ENCODE assay signal across 26 mouse cellular contexts in genomic region chr4:41142601-41143000, GRCm38 (mm10). TPM values are rescaled to one million over a fixed set of nuclear protein-coding genes. Genes with fewer than 3 reads are reported as not detected.
A peak's percentile ranks its signal among the peaks of the same experiment; 100 is the strongest.
DNase-seq lines count a peak whose midpoint lies in the region; ATAC-seq and TF ChIP-seq lines count a peak whose summit lies in the region.
"Had no signal": no experiment of that assay in that cellular context is flagged by ENCODE, and none has a peak within 500 bp of the region (broad histone marks: within the 10 kb centered on the region; RNA-seq: fewer than 3 reads in every experiment).

No protein-coding gene starts in this region.

- no peaks in the 10 kb centered on the region for H3K9me3 ChIP-seq in kidney, embryonic 14.5 days (ENCODE audit: control insufficient read depth, low read length)
- no peaks in the 10 kb centered on the region for H3K9me3 ChIP-seq in kidney, embryonic 15.5 days (replicated peaks)
- H3K9me3 ChIP-seq in liver, embryonic 13.5 days (replicated peaks) = no peaks in the 10 kb centered on the region
- H3K9me3 ChIP-seq: forebrain, embryonic 13.5 days; heart, embryonic 12.5 days; heart, embryonic 15.5 days; hindbrain, embryonic 13.5 days had no signal

- H3K4me1 ChIP-seq in kidney, embryonic 14.5 days (ENCODE audit: control insufficient read depth, insufficient read depth, low read length) = peaks cover 6% of the 10 kb centered on the region; the same call in 1 of the 2 replicates
- peaks cover 8% of the 10 kb centered on the region; the same call in 1 of the 2 replicates for H3K4me1 ChIP-seq in kidney, embryonic 15.5 days
- peaks cover 42% of the 10 kb centered on the region for H3K4me1 ChIP-seq in liver, embryonic 13.5 days (replicated peaks)
- H3K4me1 ChIP-seq: heart, embryonic 12.5 days had no signal

- H3K9ac ChIP-seq in kidney, embryonic 14.5 days (ENCODE audit: low read depth, low read length) = no peak overlapping the region
- no peak overlapping the region for H3K9ac ChIP-seq in kidney, embryonic 15.5 days
- H3K9ac ChIP-seq in liver, embryonic 13.5 days = no peak overlapping the region
- H3K9ac ChIP-seq: forebrain, embryonic 13.5 days; heart, embryonic 12.5 days; heart, embryonic 15.5 days; hindbrain, embryonic 13.5 days had no signal

- TF ChIP-seq CTCF in gastrocnemius, adult 2 months (IDR thresholded peaks at IDR 0.05) = no peak

- H3K27ac ChIP-seq in gastrocnemius, adult 2 months = peak overlapping the region; percentile 54
- no peak overlapping the region for H3K27ac ChIP-seq in kidney, embryonic 14.5 days (ENCODE audit: low read depth, low read length)
- H3K27ac ChIP-seq in kidney, embryonic 15.5 days = no peak overlapping the region
- H3K27ac ChIP-seq in liver, embryonic 13.5 days = peak overlapping the region; percentile 34; the same call in 1 of the 2 replicates
- H3K27ac ChIP-seq: forebrain, embryonic 10.5 days; forebrain, embryonic 13.5 days; heart, embryonic 15.5 days; hindbrain, embryonic 10.5 days had no signal

- no peak for ATAC-seq in kidney, embryonic 14.5 days (ENCODE audit: low FRiP score, low TSS enrichment)
- ATAC-seq in kidney, embryonic 15.5 days (replicated peaks; ENCODE audit: low FRiP score) = no peak
- ATAC-seq in liver, embryonic 13.5 days (ENCODE audit: low read depth) = no peak
- ATAC-seq: activated CD4-positive, CD25-positive, alpha-beta regulatory T cell, adult 4 months; forebrain, embryonic 13.5 days; forebrain, embryonic 16.5 days had no signal

- no peak overlapping the region for H3K4me2 ChIP-seq in kidney, embryonic 14.5 days (replicated peaks; ENCODE audit: low read depth, low read length)
- no peak overlapping the region for H3K4me2 ChIP-seq in kidney, embryonic 15.5 days
- no peak overlapping the region for H3K4me2 ChIP-seq in liver, embryonic 13.5 days
- H3K4me2 ChIP-seq: forebrain, embryonic 13.5 days; heart, embryonic 12.5 days; heart, embryonic 15.5 days; hindbrain, embryonic 13.5 days had no signal

- no peaks in the 10 kb centered on the region for H3K27me3 ChIP-seq in kidney, embryonic 14.5 days (ENCODE audit: control insufficient read depth, insufficient read depth, low read length)
- H3K27me3 ChIP-seq in kidney, embryonic 15.5 days = no peaks in the 10 kb centered on the region
- H3K27me3 ChIP-seq in liver, embryonic 13.5 days = no peaks in the 10 kb centered on the region
- H3K27me3 ChIP-seq: forebrain, embryonic 13.5 days; heart, embryonic 12.5 days; heart, embryonic 15.5 days; hindbrain, embryonic 13.5 days had no signal

- H3K36me3 ChIP-seq in kidney, embryonic 14.5 days (ENCODE audit: control insufficient read depth, insufficient read depth, low read length) = peaks cover 29% of the 10 kb centered on the region; the same call in 1 of the 2 replicates
- H3K36me3 ChIP-seq in kidney, embryonic 15.5 days = peaks cover 53% of the 10 kb centered on the region
- H3K36me3 ChIP-seq in liver, embryonic 13.5 days = peaks cover 56% of the 10 kb centered on the region

- 83% methylated on average over 2 of the region's 2 CpGs for WGBS in kidney, embryonic 14.5 days
- WGBS in kidney, embryonic 15.5 days = 86% methylated on average over 2 of the region's 2 CpGs
- 87% methylated on average over 2 of the region's 2 CpGs for WGBS in liver, embryonic 13.5 days (ENCODE audit: insufficient replicate concordance)

- intact Hi-C loops in gastrocnemius, adult 2 months (cut with DNase I) = no loop called here

- H3K4me3 ChIP-seq in gastrocnemius, adult 2 months = no peak overlapping the region
- H3K4me3 ChIP-seq in kidney, embryonic 14.5 days (ENCODE audit: low read length) = no peak overlapping the region
- H3K4me3 ChIP-seq in kidney, embryonic 15.5 days (replicated peaks) = no peak overlapping the region
- no peak overlapping the region for H3K4me3 ChIP-seq in liver, embryonic 13.5 days (replicated peaks)
- H3K4me3 ChIP-seq: forebrain, embryonic 10.5 days; forebrain, embryonic 13.5 days; heart, embryonic 12.5 days; heart, embryonic 15.5 days; hindbrain, embryonic 10.5 days; hindbrain, embryonic 13.5 days had no signal

- no peak for DNase-seq in gastrocnemius, adult 2 months
- no peak for DNase-seq in gastrocnemius, adult 8-10 months (ENCODE audit: low spot score in 2 of 2)
- DNase-seq in kidney, adult 8-10 months = peak; percentile 40 to 59
- DNase-seq in kidney, postnatal 36 days = peak; percentile 49 to 55
- no peak for DNase-seq in liver, embryonic 13.5 days
- DNase-seq in adrenal gland, postnatal 25 days = no peak
- DNase-seq: adrenal gland, adult 8-10 months; adrenal gland, postnatal 36 days; cerebellum, adult 18-20 months; cerebellum, adult 9-10 months; cerebellum, postnatal 14 days; gastrocnemius, postnatal 25 days; heart, adult 18-20 months; heart, postnatal 10 days; heart, postnatal 36 days had no signal

RNA-seq across cellular contexts. Expression of gene Ube2r2, which starts 7.1 kb away (rescaled TPM):
- 100 to 1,000 TPM; 152 to 193 TPM for total RNA-seq in gastrocnemius, adult 2 months (2021)
- 100 to 1,000 TPM; 178 to 274 (median 231) TPM for total RNA-seq in gastrocnemius, adult 8-10 months (2022)
- polyA plus RNA-seq in kidney, embryonic 14.5 days (2014; fragmentation: Nextera tagmentation; extraction: Ambion mirVana) = 97.6 and 103 TPM in 2 replicates
- 81.7 and 84.4 TPM in 2 replicates for polyA plus RNA-seq in kidney, embryonic 15.5 days (2015; fragmentation: Nextera tagmentation; extraction: Ambion mirVana)
- polyA plus RNA-seq in liver, embryonic 13.5 days (2015; fragmentation: Nextera tagmentation; extraction: Ambion mirVana) = 38.9 and 39.9 TPM in 2 replicates
- 105 and 106 TPM in 2 replicates for total RNA-seq in adrenal gland, postnatal 25 days (2021)

RNA-seq across cellular contexts. Expression of gene Nol6, which starts 18.3 kb away (rescaled TPM):
- 10 to 100 TPM; 13.9 to 17.5 TPM for total RNA-seq in gastrocnemius, adult 2 months (2021)
- total RNA-seq in gastrocnemius, adult 8-10 months (2022) = 10 to 100 TPM; 16.4 to 20.9 (median 17.8) TPM
- polyA plus RNA-seq in kidney, embryonic 14.5 days (2014; fragmentation: Nextera tagmentation; extraction: Ambion mirVana) = 18.0 and 32.9 TPM in 2 replicates
- 30.4 and 33.1 TPM in 2 replicates for polyA plus RNA-seq in kidney, embryonic 15.5 days (2015; fragmentation: Nextera tagmentation; extraction: Ambion mirVana)
- 11.6 and 15.2 TPM in 2 replicates for polyA plus RNA-seq in liver, embryonic 13.5 days (2015; fragmentation: Nextera tagmentation; extraction: Ambion mirVana)
- 56.1 and 57.0 TPM in 2 replicates for total RNA-seq in adrenal gland, postnatal 25 days (2021)

RNA-seq across cellular contexts. Expression of gene Aqp3, which starts 44.6 kb away (rescaled TPM):
- not detected for total RNA-seq in gastrocnemius, adult 2 months (2021)
- not detected for total RNA-seq in gastrocnemius, adult 8-10 months (2022)
- polyA plus RNA-seq in kidney, embryonic 14.5 days (2014; fragmentation: Nextera tagmentation; extraction: Ambion mirVana) = 12.8 and 13.3 TPM in 2 replicates
- polyA plus RNA-seq in kidney, embryonic 15.5 days (2015; fragmentation: Nextera tagmentation; extraction: Ambion mirVana) = 29.0 and 33.1 TPM in 2 replicates
- 13.8 and 14.7 TPM in 2 replicates for polyA plus RNA-seq in liver, embryonic 13.5 days (2015; fragmentation: Nextera tagmentation; extraction: Ambion mirVana)
- not detected in 2 replicates for total RNA-seq in adrenal gland, postnatal 25 days (2021)
- total RNA-seq: gastrocnemius, adult 18-20 months; gastrocnemius, postnatal 25 days; heart, postnatal 36 days had no signal
- polyA plus RNA-seq: forebrain, embryonic 13.5 days; hindbrain, embryonic 13.5 days had no signal

Comparison
In these comparisons a context has a peak if more than half of its experiments do, and no peak if none do; other contexts are left out.
1. DNase-seq: peak in kidney, adult 8-10 months (2 of 2) and kidney, postnatal 36 days (2 of 2); none in gastrocnemius, adult 2 months (single experiment), gastrocnemius, adult 8-10 months (0 of 2), liver, embryonic 13.5 days (single experiment) and adrenal gland, postnatal 25 days (single experiment).
2. H3K27ac ChIP-seq: peak in gastrocnemius, adult 2 months (single experiment) and liver, embryonic 13.5 days (single experiment); none in kidney, embryonic 14.5 days (single experiment) and kidney, embryonic 15.5 days (single experiment).